Mouse (Mus musculus): Measurements from ENCODE around the gene Ank3. TPM values are rescaled to one million over a fixed set of nuclear protein-coding genes. Genes with fewer than 3 reads are reported as not detected.

The Ank3 gene
- total and polyA plus RNA-seq, 3 experiments = 3.2 to 6.7 TPM; not detected in 1

- TF ChIP-seq TCF12 (IDR thresholded peaks at IDR 0.05; ENCODE audit: low read depth, low read length) (no peak), ETS1 (IDR thresholded peaks at IDR 0.05; ENCODE audit: low read depth, low read length) (no peak), RCOR1 (IDR thresholded peaks at IDR 0.05; ENCODE audit: low read depth, low read length) (no peak), CTCF (IDR thresholded peaks at IDR 0.05 in 2 of 3, conservative IDR thresholded peaks at IDR 0.05 in 1 of 3; ENCODE audit: control insufficient read depth in 1 of 3, insufficient read depth in 1 of 3, low read depth in 2 of 3, low read length in 3 of 3, poor library complexity in 1 of 3, severe bottlenecking in 1 of 3) (no peak), BHLHE40 (IDR thresholded peaks at IDR 0.05; ENCODE audit: borderline replicate concordance, low read depth, low read length) (no peak), ZMIZ1 (IDR thresholded peaks at IDR 0.05; ENCODE audit: low read depth, low read length) (no peak), JUND (IDR thresholded peaks at IDR 0.05; ENCODE audit: low read depth, low read length) (no peak), ZKSCAN1 (IDR thresholded peaks at IDR 0.05; ENCODE audit: low read depth, low read length) (no peak)
- Histone ChIP-seq H3K9me3 (replicated peaks; ENCODE audit: insufficient read depth, low read length) (no peaks in the 10 kb centered on the region), H3K79me2 (ENCODE audit: control insufficient read depth, insufficient read depth, low read length, poor library complexity) (no peaks in the 10 kb centered on the region), H3K27ac (ENCODE audit: control insufficient read depth, low read depth, low read length) (no peak overlapping the region), H3K27me3 (ENCODE audit: control insufficient read depth in 1 of 2, insufficient read depth in 2 of 2, low read length in 2 of 2) (no peaks in the 10 kb centered on the region), H3K4me3 (ENCODE audit: control insufficient read depth in 1 of 2, insufficient read depth in 1 of 2, low read depth in 2 of 2, low read length in 2 of 2) (no peak overlapping the region), H3K36me3 (ENCODE audit: control insufficient read depth in 1 of 2, insufficient read depth in 2 of 2, low read length in 2 of 2) (no peaks in the 10 kb centered on the region), H3K4me1 (ENCODE audit: control insufficient read depth in 1 of 2, insufficient read depth in 2 of 2, low read length in 2 of 2) (no peaks in the 10 kb centered on the region), H3K9ac (ENCODE audit: control insufficient read depth, low read depth, low read length, poor library complexity, severe bottlenecking) (no peak overlapping the region)
- no peak for DNase-seq (ENCODE audit: low read depth, low spot score)
These were observed 32.5 kb downstream of the Ank3 start for GRCm38 (mm10) chr10:69431101-69431500.

GRCm38 (mm10) chr10:69435213-69435612, 36.6 kb downstream of the Ank3 start:
- H3K79me2 ChIP-seq (ENCODE audit: control insufficient read depth, insufficient read depth, low read length, poor library complexity) = no peaks in the 10 kb centered on the region
- no peaks in the 10 kb centered on the region for H3K9me3 ChIP-seq (replicated peaks; ENCODE audit: insufficient read depth, low read length)
- no peak for TF ChIP-seq ETS1 (IDR thresholded peaks at IDR 0.05; ENCODE audit: low read depth, low read length)
- no peak for TF ChIP-seq TAL1 (IDR thresholded peaks at IDR 0.05; ENCODE audit: low read length)
- no peak for TF ChIP-seq SIN3A (IDR thresholded peaks at IDR 0.05; ENCODE audit: low read length)
- no peak for TF ChIP-seq NRF1 (IDR thresholded peaks at IDR 0.05; ENCODE audit: insufficient read depth, low read depth, low read length, poor library complexity, severe bottlenecking)
- no peak for TF ChIP-seq MYC (IDR thresholded peaks at IDR 0.05; ENCODE audit: low read depth, low read length)
- no peak for TF ChIP-seq TCF12 (IDR thresholded peaks at IDR 0.05; ENCODE audit: low read depth, low read length)
- TF ChIP-seq GATA1 (IDR thresholded peaks at IDR 0.05; ENCODE audit: low read depth, low read length) = no peak
- TF ChIP-seq EP300 (IDR thresholded peaks at IDR 0.05; ENCODE audit: low read depth in 1 of 2, low read length in 2 of 2) = no peak
- TF ChIP-seq CTCF (IDR thresholded peaks at IDR 0.05 in 2 of 3, conservative IDR thresholded peaks at IDR 0.05 in 1 of 3; ENCODE audit: control insufficient read depth in 1 of 3, insufficient read depth in 1 of 3, low read depth in 2 of 3, low read length in 3 of 3, poor library complexity in 1 of 3, severe bottlenecking in 1 of 3) = no peak
- H3K27ac ChIP-seq (ENCODE audit: control insufficient read depth, low read depth, low read length) = no peak overlapping the region
- no peaks in the 10 kb centered on the region for H3K27me3 ChIP-seq (ENCODE audit: control insufficient read depth in 1 of 2, insufficient read depth in 2 of 2, low read length in 2 of 2)
- no peaks in the 10 kb centered on the region for H3K36me3 ChIP-seq (ENCODE audit: control insufficient read depth in 1 of 2, insufficient read depth in 2 of 2, low read length in 2 of 2)
- H3K4me3 ChIP-seq (ENCODE audit: control insufficient read depth in 1 of 2, insufficient read depth in 1 of 2, low read depth in 2 of 2, low read length in 2 of 2) = no peak overlapping the region
- H3K4me1 ChIP-seq (ENCODE audit: control insufficient read depth in 1 of 2, insufficient read depth in 2 of 2, low read length in 2 of 2) = no peaks in the 10 kb centered on the region
- H3K9ac ChIP-seq (ENCODE audit: control insufficient read depth, low read depth, low read length, poor library complexity, severe bottlenecking) = no peak overlapping the region
- DNase-seq (ENCODE audit: low read depth, low spot score) = no peak

GRCm38 (mm10) chr10:69439449-69439848, 40.9 kb downstream of the Ank3 start:
- no peaks in the 10 kb centered on the region for H3K27me3 ChIP-seq (ENCODE audit: control insufficient read depth in 1 of 2, insufficient read depth in 2 of 2, low read length in 2 of 2)
- H3K79me2 ChIP-seq (ENCODE audit: control insufficient read depth, insufficient read depth, low read length, poor library complexity) = no peaks in the 10 kb centered on the region
- H3K9ac ChIP-seq (ENCODE audit: control insufficient read depth, low read depth, low read length, poor library complexity, severe bottlenecking) = no peak overlapping the region
- DNase-seq (ENCODE audit: low read depth, low spot score) = no peak
- no peaks in the 10 kb centered on the region for H3K9me3 ChIP-seq (replicated peaks; ENCODE audit: insufficient read depth, low read length)
- H3K36me3 ChIP-seq (ENCODE audit: control insufficient read depth in 1 of 2, insufficient read depth in 2 of 2, low read length in 2 of 2) = no peaks in the 10 kb centered on the region
- H3K4me1 ChIP-seq (ENCODE audit: control insufficient read depth in 1 of 2, insufficient read depth in 2 of 2, low read length in 2 of 2) = no peaks in the 10 kb centered on the region
- no peak overlapping the region for H3K27ac ChIP-seq (ENCODE audit: control insufficient read depth, low read depth, low read length)
- no peak for TF ChIP-seq MYB (IDR thresholded peaks at IDR 0.05; ENCODE audit: low read depth, low read length)
- no peak for TF ChIP-seq RAD21 (IDR thresholded peaks at IDR 0.05; ENCODE audit: low read depth, low read length)
- no peak for TF ChIP-seq ZKSCAN1 (IDR thresholded peaks at IDR 0.05; ENCODE audit: low read depth, low read length)
- TF ChIP-seq UBTF (IDR thresholded peaks at IDR 0.05; ENCODE audit: borderline replicate concordance, insufficient read depth, low read depth, low read length) = no peak
- no peak for TF ChIP-seq TAL1 (IDR thresholded peaks at IDR 0.05; ENCODE audit: low read length)
- no peak for TF ChIP-seq CHD2 (IDR thresholded peaks at IDR 0.05; ENCODE audit: low read length)
- TF ChIP-seq GABPA (IDR thresholded peaks at IDR 0.05; ENCODE audit: low read depth, low read length) = no peak
- TF ChIP-seq ZNF384 (IDR thresholded peaks at IDR 0.05; ENCODE audit: low read depth, low read length) = no peak
- no peak for TF ChIP-seq HCFC1 (IDR thresholded peaks at IDR 0.05; ENCODE audit: low read depth, low read length)
- H3K4me3 ChIP-seq (ENCODE audit: control insufficient read depth in 1 of 2, insufficient read depth in 1 of 2, low read depth in 2 of 2, low read length in 2 of 2) = no peak overlapping the region

All from MEL (cell line).